Mouse (Mus musculus): ENCODE measurements around the gene Klf16. TPM values are rescaled to one million over a fixed set of nuclear protein-coding genes. Genes with fewer than 3 reads are reported as not detected.
A peak's percentile ranks its signal among the peaks of the same experiment; 100 is the strongest.

The Klf16 gene
- total RNA-seq, 2 experiments from 2014 or later, result 4.5 to 4.7 TPM

GRCm38 (mm10) chr10:80549279-80549678 is 27.8 kb downstream of the Klf16 start:
- no peak for DNase-seq
- intact Hi-C loops (cut with DNase I), result loop anchor here (2.0 kb wide), 1 partner anchor 102 kb away; no protein-coding TSS in a partner anchor

GRCm38 (mm10) chr10:80548428-80549006 is 28.6 kb downstream of the Klf16 start:
- intact Hi-C loops (cut with DNase I), result loop anchor here (2.0 kb wide), 1 partner anchor 102 kb away; no protein-coding TSS in a partner anchor
- DNase-seq, result peak; percentile 69 to 79

GRCm38 (mm10) chr10:80547539-80547938 is 29.6 kb downstream of the Klf16 start:
- no peak for DNase-seq
- intact Hi-C loops (cut with DNase I), result no loop called here

GRCm38 (mm10) chr10:80546945-80547344 is 30.2 kb downstream of the Klf16 start:
- intact Hi-C loops (cut with DNase I), result no loop called here
- no peak for DNase-seq

GRCm38 (mm10) chr10:80545590-80545989 is 31.5 kb downstream of the Klf16 start:
- no peak for DNase-seq
- intact Hi-C loops (cut with DNase I), result no loop called here

- intact Hi-C loops (cut with DNase I), result no loop called here
- no peak for DNase-seq
Observed at GRCm38 (mm10) chr10:80543873-80544272, 33.2 kb downstream of the Klf16 start.

GRCm38 (mm10) chr10:80539493-80539892 is 37.6 kb downstream of the Klf16 start:
- intact Hi-C loops (cut with DNase I), result no loop called here
- no peak for DNase-seq

GRCm38 (mm10) chr10:80538710-80539394 is 38.3 kb downstream of the Klf16 start, which contains the start of gene Atp8b3:
Gene Atp8b3, minus strand, starts transcription at chr10:80539124.
- intact Hi-C loops (cut with DNase I), result no loop called here
- DNase-seq, result peak; percentile 48 to 73

- no peak for DNase-seq
- intact Hi-C loops (cut with DNase I), result no loop called here
Observed at GRCm38 (mm10) chr10:80538180-80538579, 38.9 kb downstream of the Klf16 start.

GRCm38 (mm10) chr10:80535711-80536110 is 41.4 kb downstream of the Klf16 start:
- DNase-seq, result no peak
- intact Hi-C loops (cut with DNase I), result no loop called here

GRCm38 (mm10) chr10:80535071-80535470 is 42.0 kb downstream of the Klf16 start:
- DNase-seq, result no peak
- intact Hi-C loops (cut with DNase I), result no loop called here

GRCm38 (mm10) chr10:80533704-80534103 is 43.4 kb downstream of the Klf16 start:
- no peak for DNase-seq
- intact Hi-C loops (cut with DNase I), result no loop called here

GRCm38 (mm10) chr10:80532783-80533182 is 44.3 kb downstream of the Klf16 start:
- no peak for DNase-seq
- intact Hi-C loops (cut with DNase I), result no loop called here

GRCm38 (mm10) chr10:80526172-80526571 is 50.9 kb downstream of the Klf16 start:
- DNase-seq, result no peak
- intact Hi-C loops (cut with DNase I), result no loop called here

GRCm38 (mm10) chr10:80523299-80523698 is 53.8 kb downstream of the Klf16 start:
- intact Hi-C loops (cut with DNase I), result no loop called here
- DNase-seq, result no peak

- DNase-seq, result no peak
- intact Hi-C loops (cut with DNase I), result no loop called here
Observed at GRCm38 (mm10) chr10:80519287-80519686, 57.8 kb downstream of the Klf16 start.

Small RNAs within 50 kb of the gene (microRNA-seq; reads per million reads assigned to microRNA genes)
- 0.54 to 2.9 reads per million in 2 experiments for gene Mir6912

Other genes starting within 250 kb of the Klf16 start
- gene Pcsk4, start 247.8 kb downstream of the Klf16 start, total RNA-seq (2021), result 1 to 10 TPM; 1.0 to 1.7 TPM
- 1 to 10 TPM; 2.0 to 2.6 TPM for gene Reep6, start 247.4 kb downstream of the Klf16 start, total RNA-seq (2021)
- gene Adamtsl5, start 228.9 kb downstream of the Klf16 start, total RNA-seq (2021), result 10 to 100 TPM; 43.8 to 44.5 TPM
- gene Plk5, start 220.9 kb downstream of the Klf16 start, total RNA-seq (2021), result under 1 TPM; 0.12 to 0.22 TPM
- gene Mex3d, start 189.7 kb downstream of the Klf16 start, total RNA-seq (2021), result 10 to 100 TPM; 11.8 to 12.2 TPM
- 10 to 100 TPM; 78.6 to 84.0 TPM for gene Mbd3, start 177.8 kb downstream of the Klf16 start, total RNA-seq (2021)
- gene Uqcr11, start 170.5 kb downstream of the Klf16 start, total RNA-seq (2021), result 1,000 to 10,000 TPM; 1,852 to 1,908 TPM
- 10 to 100 TPM; 31.7 to 32.5 TPM for gene Tcf3, start 143.7 kb downstream of the Klf16 start, total RNA-seq (2021)
- gene Onecut3, start 82.5 kb downstream of the Klf16 start, total RNA-seq (2021), result not detected
- not detected for gene Atp8b3, start 38.2 kb downstream of the Klf16 start, total RNA-seq (2021)
- gene Rexo1, start 15.8 kb downstream of the Klf16 start, total RNA-seq (2021), result 10 to 100 TPM; 14.2 to 18.1 TPM
- gene Abhd17a, start 13.0 kb upstream of the Klf16 start, total RNA-seq (2021), result 10 to 100 TPM; 73.0 to 75.1 TPM
- 10 to 100 TPM; 19.8 to 23.5 TPM for gene Scamp4, start 25.6 kb upstream of the Klf16 start, total RNA-seq (2021)
- gene Adat3, start 25.6 kb upstream of the Klf16 start, total RNA-seq (2021), result 1 to 10 TPM; 1.6 to 1.8 TPM
- under 1 TPM; 0.55 to 0.71 TPM for gene Gm49322, start 28.7 kb upstream of the Klf16 start, total RNA-seq (2021)
- gene Csnk1g2, start 45.5 kb upstream of the Klf16 start, total RNA-seq (2021), result 100 to 1,000 TPM; 123 to 131 TPM
- gene Btbd2, start 79.8 kb upstream of the Klf16 start, total RNA-seq (2021), result 10 to 100 TPM; 40.6 to 41.9 TPM
- gene Mknk2, start 100.8 kb upstream of the Klf16 start, total RNA-seq (2021), result 100 to 1,000 TPM; 166 to 169 TPM
- 10 to 100 TPM in 1 of 2 experiments, 1 to 10 TPM in 1; 7.0 to 11.4 TPM for gene Mob3a, start 124.7 kb upstream of the Klf16 start, total RNA-seq (2021)
- gene Izumo4, start 124.9 kb upstream of the Klf16 start, total RNA-seq (2021), result 1 to 10 TPM; 4.5 to 4.9 TPM
- 10 to 100 TPM; 44.6 to 47.8 TPM for gene Ap3d1, start 164.9 kb upstream of the Klf16 start, total RNA-seq (2021)
- 10 to 100 TPM; 55.1 to 56.3 TPM for gene Dot1l, start 177.9 kb upstream of the Klf16 start, total RNA-seq (2021)
- gene Sf3a2, start 220.9 kb upstream of the Klf16 start, total RNA-seq (2021), result 10 to 100 TPM; 27.0 to 31.6 TPM
- 10 to 100 TPM; 35.7 to 36.3 TPM for gene Plekhj1, start 221.3 kb upstream of the Klf16 start, total RNA-seq (2021)
- gene Amh, start 227.9 kb upstream of the Klf16 start, total RNA-seq (2021), result under 1 TPM; 0.56 to 0.65 TPM
- not detected for gene Jsrp1, start 236.2 kb upstream of the Klf16 start, total RNA-seq (2021)
- 100 to 1,000 TPM; 893 to 962 TPM for gene Oaz1, start 249.3 kb upstream of the Klf16 start, total RNA-seq (2021)

Data from heart, postnatal 14 days (tissue).